ENCODE assay signal across 19 mouse cellular contexts in genomic region chr16:56593581-56593980, GRCm38 (mm10).
"Had no signal": no experiment of that assay in that cellular context is flagged by ENCODE, and none has a peak within 500 bp of the region (broad histone marks: within the 10 kb centered on the region; RNA-seq: fewer than 3 reads in every experiment).

No protein-coding gene starts in this region.

- H3K4me3 ChIP-seq: layer of hippocampus, adult 2 months; liver, embryonic 12.5 days; liver, embryonic 15.5 days; midbrain, embryonic 12.5 days; midbrain, embryonic 15.5 days; neural tube, embryonic 12.5 days; neural tube, embryonic 15.5 days; stomach, embryonic 15.5 days had no signal

- H3K9ac ChIP-seq: liver, embryonic 12.5 days; liver, embryonic 15.5 days; midbrain, embryonic 12.5 days; midbrain, embryonic 15.5 days; neural tube, embryonic 12.5 days; neural tube, embryonic 15.5 days; stomach, embryonic 15.5 days had no signal

- ATAC-seq: liver, embryonic 12.5 days; midbrain, embryonic 15.5 days had no signal

- H3K4me1 ChIP-seq: liver, embryonic 12.5 days; liver, embryonic 15.5 days; midbrain, embryonic 12.5 days; midbrain, embryonic 15.5 days; neural tube, embryonic 12.5 days; neural tube, embryonic 15.5 days; stomach, embryonic 15.5 days had no signal

- H3K9me3 ChIP-seq: liver, embryonic 12.5 days; liver, embryonic 15.5 days; midbrain, embryonic 12.5 days; midbrain, embryonic 15.5 days; neural tube, embryonic 12.5 days; neural tube, embryonic 15.5 days; stomach, embryonic 15.5 days had no signal

- DNase-seq: kidney, adult 9 months; kidney, postnatal 25 days; layer of hippocampus, adult 9-11 months; lung, adult 2 months; right cerebral cortex, adult 18-20 months; right cerebral cortex, postnatal 14 days; right cerebral cortex, postnatal 4 days; spleen, adult 18-20 months; thymus, postnatal 25 days had no signal

- H3K36me3 ChIP-seq: liver, embryonic 12.5 days; liver, embryonic 15.5 days; midbrain, embryonic 12.5 days; midbrain, embryonic 15.5 days; neural tube, embryonic 12.5 days; neural tube, embryonic 15.5 days had no signal

- H3K27me3 ChIP-seq: liver, embryonic 12.5 days; liver, embryonic 15.5 days; midbrain, embryonic 12.5 days; midbrain, embryonic 15.5 days; neural tube, embryonic 12.5 days; neural tube, embryonic 15.5 days; stomach, embryonic 15.5 days had no signal

- H3K27ac ChIP-seq: kidney, postnatal 0 days; layer of hippocampus, adult 2 months; liver, embryonic 12.5 days; liver, embryonic 15.5 days; macrophage; midbrain, embryonic 12.5 days; midbrain, embryonic 15.5 days; neural tube, embryonic 12.5 days; neural tube, embryonic 15.5 days; stomach, embryonic 15.5 days had no signal

- H3K4me2 ChIP-seq: liver, embryonic 12.5 days; liver, embryonic 15.5 days; midbrain, embryonic 12.5 days; midbrain, embryonic 15.5 days; neural tube, embryonic 12.5 days; neural tube, embryonic 15.5 days; stomach, embryonic 15.5 days had no signal
